Mouse (Mus musculus) liver, embryonic 15.5 days (tissue): ENCODE measurements around the gene Nbea. TPM values are rescaled to one million over a fixed set of nuclear protein-coding genes. Genes with fewer than 3 reads are reported as not detected.
"Not testable (repeated sequence)": the region's sequence is repeated elsewhere in the genome, so short reads cannot be mapped to it uniquely, and the experiment has no call there.

Experiments
- ATAC-seq: fragments of 200-750 bp; cut with Nextera tagmentation; 2 replicates; pipeline ENCODE4 v1.8.0; 2017; ENCODE audit warnings: moderate number of reproducible peaks, mild to moderate bottlenecking, moderate library complexity; ENCODE audit not compliant: insufficient read depth
- H3K27ac ChIP-seq: fragments of 300-500 bp; sonication (generic); replicated peaks from 2 replicates; pipeline ENCODE4 v1.5.1; 2015; ENCODE audit warnings: mild to moderate bottlenecking, inconsistent platforms
- H3K27me3 ChIP-seq: fragments of 300-500 bp; sonication (generic); 2 replicates; pipeline ENCODE4 v1.6.1; 2015; ENCODE audit warnings: mild to moderate bottlenecking, inconsistent platforms
- H3K36me3 ChIP-seq: fragments of 300-500 bp; sonication (generic); replicated peaks from 2 replicates; pipeline ENCODE4 v1.6.1; 2015; ENCODE audit warnings: moderate library complexity, mild to moderate bottlenecking, inconsistent platforms
- H3K4me1 ChIP-seq: fragments of 300-500 bp; sonication (generic); replicated peaks from 2 replicates; pipeline ENCODE4 v1.6.1; 2015; ENCODE audit warnings: inconsistent platforms
- H3K4me2 ChIP-seq: fragments of 300-500 bp; sonication (generic); 2 replicates; pipeline ENCODE4 v1.6.1; 2015; ENCODE audit warnings: moderate library complexity, mild to moderate bottlenecking, inconsistent platforms
- H3K4me3 ChIP-seq: fragments of 300-500 bp; sonication (generic); replicated peaks from 2 replicates; pipeline ENCODE4 v1.5.1; 2015; ENCODE audit warnings: mild to moderate bottlenecking, inconsistent platforms
- H3K9ac ChIP-seq: fragments of 300-500 bp; sonication (generic); 2 replicates; pipeline ENCODE4 v1.6.1; 2015; ENCODE audit warnings: moderate library complexity, mild to moderate bottlenecking, inconsistent platforms
- H3K9me3 ChIP-seq: fragments of 300-500 bp; sonication (generic); replicated peaks from 2 replicates; pipeline ENCODE4 v1.6.1; 2016; ENCODE audit warnings: inconsistent platforms
- WGBS: fragments of 180-500 bp; shearing (Covaris S2); methylation state at CpG from one replicate; pipeline ENCODE4 v1.1.7; 2015; ENCODE audit warnings: mixed read lengths; ENCODE audit not compliant: insufficient replicate concordance; 5-methylcytosine and 5-hydroxymethylcytosine counted together
- polyA plus RNA-seq: library from polyadenylated mRNA; unstranded; fragments of >200 nt; fragmentation: Nextera tagmentation; extraction: Ambion mirVana; gene quantifications from 2 replicates; pipeline ENCODE4 v1.2.1, GENCODE M21; 2015

Nbea gene
- polyA plus RNA-seq, 1 experiment from 2014 or later = 0.67 TPM

DNA sequence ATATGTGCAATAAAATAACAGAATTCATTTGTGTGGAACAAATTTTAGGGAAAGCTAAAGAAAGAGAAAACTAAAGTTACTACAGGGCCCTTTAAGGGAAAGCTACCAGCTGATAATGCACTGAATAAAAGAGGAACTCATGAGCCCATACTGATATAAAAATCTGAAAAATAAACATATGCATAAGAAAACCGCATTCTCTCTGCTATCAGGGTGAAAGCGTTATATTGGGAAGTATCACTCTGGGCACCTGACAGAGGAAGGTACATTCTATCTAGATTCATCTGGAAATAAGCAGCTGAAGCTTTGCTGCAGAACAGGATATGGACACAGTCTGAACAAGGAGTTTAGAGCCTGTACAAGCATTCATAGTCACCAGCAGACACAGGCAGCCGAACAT, 148.9 kb downstream of the Nbea start:
- ATAC-seq = no peak
- WGBS = 50% methylated on average over 3 of the region's 3 CpGs
- H3K4me2 ChIP-seq = no peak overlapping the region
- H3K4me1 ChIP-seq = no peaks in the 10 kb centered on the region; the same call in 1 of the 2 replicates
- H3K4me3 ChIP-seq = no peak overlapping the region
- H3K9me3 ChIP-seq = no peaks in the 10 kb centered on the region
- no peaks in the 10 kb centered on the region for H3K36me3 ChIP-seq
- H3K27ac ChIP-seq = no peak overlapping the region
- H3K27me3 ChIP-seq = no peaks in the 10 kb centered on the region
- no peak overlapping the region for H3K9ac ChIP-seq

DNA sequence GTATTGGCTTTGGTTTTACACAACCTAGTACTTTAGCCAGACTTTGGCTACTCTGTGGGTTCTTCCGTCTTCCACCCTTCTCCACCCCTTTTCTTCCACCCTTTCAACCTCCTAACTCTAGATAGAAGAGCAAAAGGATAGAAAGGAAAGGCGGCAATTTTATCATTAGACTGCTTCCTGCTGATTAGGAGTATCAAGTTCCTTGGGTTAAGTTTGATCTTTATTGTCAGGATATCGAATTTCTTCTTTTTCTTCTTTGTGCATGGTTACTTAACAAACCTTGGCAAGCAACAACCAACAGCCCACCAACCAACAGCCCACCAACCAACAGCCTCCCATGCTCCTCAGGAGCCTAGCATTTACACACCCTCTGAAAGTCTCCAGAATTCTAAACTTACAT, 165.0 kb downstream of the Nbea start:
- H3K4me2 ChIP-seq = no peak overlapping the region
- 18% methylated on average over 3 of the region's 3 CpGs for WGBS
- H3K27me3 ChIP-seq = no peaks in the 10 kb centered on the region
- no peak overlapping the region for H3K27ac ChIP-seq
- H3K9ac ChIP-seq = no peak overlapping the region
- no peak for ATAC-seq
- no peaks in the 10 kb centered on the region for H3K9me3 ChIP-seq
- no peaks in the 10 kb centered on the region for H3K36me3 ChIP-seq
- H3K4me1 ChIP-seq = no peaks in the 10 kb centered on the region
- no peak overlapping the region for H3K4me3 ChIP-seq

DNA sequence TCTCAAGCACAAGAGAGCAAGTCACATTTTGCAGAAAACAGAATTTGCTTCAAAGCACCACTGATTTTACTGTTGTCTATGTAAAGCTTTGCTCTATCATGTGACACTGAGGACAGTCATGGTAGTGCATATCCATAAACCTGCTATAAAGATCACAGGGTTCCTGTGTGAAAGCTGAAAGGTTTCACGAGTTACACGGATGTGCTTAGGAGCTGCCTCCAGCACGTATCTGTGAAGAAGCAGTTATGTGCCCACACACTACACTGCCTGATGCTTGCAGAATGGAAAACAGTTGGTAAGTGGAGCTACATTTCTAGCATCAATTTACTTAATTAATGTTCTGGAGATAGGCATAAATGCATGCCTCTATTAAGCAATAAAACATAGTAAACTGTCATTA, 172.4 kb downstream of the Nbea start:
- 71% methylated on average over 3 of the region's 3 CpGs for WGBS
- H3K36me3 ChIP-seq = no peaks in the 10 kb centered on the region

DNA sequence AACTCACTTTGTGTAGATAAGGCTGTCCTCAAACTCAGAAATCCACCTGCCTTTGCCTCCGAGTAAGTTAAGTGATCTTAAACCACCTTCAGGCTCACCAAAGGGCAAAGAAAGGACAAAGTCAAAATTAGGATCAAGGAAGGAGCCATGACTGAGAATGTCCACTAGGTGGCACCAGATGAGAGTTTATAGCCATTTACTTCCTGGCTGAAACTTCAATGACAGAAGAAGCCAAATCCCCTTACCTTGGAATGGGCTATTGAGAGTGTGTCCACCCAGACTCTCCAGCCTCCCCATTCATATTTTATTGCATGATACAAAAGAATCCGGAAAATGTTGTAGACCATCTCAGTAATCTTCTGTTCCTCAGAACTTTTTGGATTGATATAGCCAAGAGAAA, 175.5 kb downstream of the Nbea start:
- Histone ChIP-seq H3K4me2 (no peak overlapping the region), H3K27ac (no peak overlapping the region), H3K4me3 (no peak overlapping the region), H3K9ac (no peak overlapping the region), H3K27me3 (no peaks in the 10 kb centered on the region), H3K9me3 (no peaks in the 10 kb centered on the region), H3K36me3 (no peaks in the 10 kb centered on the region), H3K4me1 (no peaks in the 10 kb centered on the region)
- no peak for ATAC-seq
- WGBS = 8% methylated on average over 2 of the region's 2 CpGs

More for the DNA sequence above, 172.4 kb downstream of the Nbea start:
- H3K4me1 ChIP-seq = no peaks in the 10 kb centered on the region
- ATAC-seq = no peak
- no peak overlapping the region for H3K9ac ChIP-seq
- H3K9me3 ChIP-seq = no peaks in the 10 kb centered on the region
- no peak overlapping the region for H3K4me2 ChIP-seq
- H3K27ac ChIP-seq = no peak overlapping the region
- no peak overlapping the region for H3K4me3 ChIP-seq
- H3K27me3 ChIP-seq = no peaks in the 10 kb centered on the region

DNA sequence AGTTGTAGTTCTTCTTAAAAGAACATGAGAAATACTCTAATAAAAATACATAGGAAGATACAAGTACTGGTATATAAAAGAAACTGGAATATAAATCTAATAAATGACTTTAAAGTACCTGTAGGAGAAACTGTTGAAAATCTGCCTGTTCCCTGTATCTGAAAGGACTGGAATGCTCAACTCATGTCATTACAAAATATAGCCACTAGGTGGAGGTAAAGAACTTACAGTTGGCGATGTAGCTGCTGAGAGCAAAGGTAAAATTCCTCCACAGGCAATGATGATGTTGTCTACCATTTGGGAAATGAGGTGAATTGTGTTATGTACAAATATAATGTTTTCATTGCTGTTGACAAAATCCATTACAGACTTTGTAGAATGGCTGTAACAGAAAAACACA, 183.2 kb downstream of the Nbea start:
- WGBS = 0% methylated on average over 1 of the region's 1 CpGs
- H3K4me3 ChIP-seq = no peak overlapping the region
- H3K9ac ChIP-seq = no peak overlapping the region
- no peak overlapping the region for H3K27ac ChIP-seq
- no peak for ATAC-seq
- H3K4me1 ChIP-seq = no peaks in the 10 kb centered on the region
- no peak overlapping the region for H3K4me2 ChIP-seq
- no peaks in the 10 kb centered on the region for H3K27me3 ChIP-seq
- no peaks in the 10 kb centered on the region for H3K9me3 ChIP-seq
- H3K36me3 ChIP-seq = no peaks in the 10 kb centered on the region

DNA sequence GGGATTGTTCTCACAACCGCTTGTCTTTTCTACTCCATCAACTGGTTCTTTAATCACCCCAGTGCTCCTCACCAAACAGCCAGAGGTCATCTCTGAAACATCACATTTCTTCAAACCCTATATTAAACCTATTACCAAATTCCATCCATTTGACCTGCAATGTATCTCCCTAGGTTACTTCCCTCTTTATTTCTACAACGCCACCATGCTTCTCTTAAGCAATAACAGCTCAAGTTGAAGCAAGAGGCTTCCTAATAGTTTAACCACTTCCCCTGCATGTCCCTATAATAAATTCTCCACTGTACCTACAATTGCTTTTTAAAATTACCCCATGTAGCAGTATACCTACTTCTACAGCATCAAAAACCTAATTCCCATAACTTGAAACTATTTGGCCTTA, 205.1 kb downstream of the Nbea start:
- ATAC-seq = no peak
- 71% methylated on average over 2 of the region's 2 CpGs for WGBS

DNA sequence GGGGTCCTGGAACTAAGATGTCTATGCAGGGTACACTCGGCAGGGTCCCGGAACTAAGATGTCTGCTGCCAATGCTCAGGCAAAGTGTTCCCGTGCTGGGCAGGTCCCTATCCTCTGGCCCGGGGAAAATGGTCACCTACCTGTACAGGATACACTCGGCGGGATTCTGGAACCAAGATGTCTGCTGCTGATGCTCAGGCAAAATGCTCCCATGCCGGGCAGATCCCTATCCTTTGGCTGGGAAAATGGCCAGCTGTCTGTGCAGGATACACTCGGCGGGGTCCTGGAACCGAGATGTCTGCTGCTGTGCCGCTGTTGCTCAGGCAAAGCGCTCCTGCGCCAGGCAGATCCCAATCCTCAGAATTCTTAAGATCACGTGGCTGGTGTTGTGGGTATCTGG, 206.5 kb downstream of the Nbea start:
- not testable (repeated sequence) for H3K4me3 ChIP-seq, H3K9ac ChIP-seq, H3K4me2 ChIP-seq, H3K27me3 ChIP-seq, H3K4me1 ChIP-seq, H3K27ac ChIP-seq, ATAC-seq, H3K9me3 ChIP-seq, H3K36me3 ChIP-seq
- WGBS = 84% methylated on average over 14 of the region's 14 CpGs

More for the DNA sequence above, 205.1 kb downstream of the Nbea start:
- no peaks in the 10 kb centered on the region for H3K27me3 ChIP-seq
- no peaks in the 10 kb centered on the region for H3K36me3 ChIP-seq
- H3K9ac ChIP-seq = no peak overlapping the region
- H3K9me3 ChIP-seq = no peaks in the 10 kb centered on the region
- no peak overlapping the region for H3K4me3 ChIP-seq
- H3K4me2 ChIP-seq = no peak overlapping the region
- no peak overlapping the region for H3K27ac ChIP-seq
- H3K4me1 ChIP-seq = no peaks in the 10 kb centered on the region

DNA sequence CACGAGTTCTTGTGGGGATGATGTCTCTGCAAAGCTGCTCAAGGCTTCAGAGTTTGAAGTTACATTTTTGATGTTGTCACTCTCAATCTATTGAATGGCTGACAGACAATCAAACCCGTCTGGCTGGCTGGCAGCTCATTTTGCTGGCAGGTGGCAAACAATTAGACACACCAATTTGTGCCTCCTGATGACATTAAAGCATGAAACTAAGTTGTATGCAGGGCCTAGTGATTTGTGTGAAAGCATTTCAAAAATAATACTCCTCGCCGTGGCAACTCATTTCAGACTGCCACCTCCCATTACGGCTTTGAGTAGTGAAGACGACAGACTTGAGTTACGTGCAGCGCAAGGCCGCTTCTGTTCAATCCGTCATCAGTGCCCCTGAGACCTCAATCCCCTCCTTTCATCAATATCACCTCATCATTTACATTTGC, 217.8 kb downstream of the Nbea start:
- Histone ChIP-seq H3K9ac (no peak overlapping the region), H3K36me3 (no peaks in the 10 kb centered on the region), H3K27me3 (no peaks in the 10 kb centered on the region), H3K9me3 (no peaks in the 10 kb centered on the region), H3K4me3 (no peak overlapping the region), H3K27ac (no peak overlapping the region), H3K4me2 (no peak overlapping the region), H3K4me1 (no peaks in the 10 kb centered on the region)
- 73% methylated on average over 10 of the region's 10 CpGs for WGBS
- ATAC-seq = no peak

DNA sequence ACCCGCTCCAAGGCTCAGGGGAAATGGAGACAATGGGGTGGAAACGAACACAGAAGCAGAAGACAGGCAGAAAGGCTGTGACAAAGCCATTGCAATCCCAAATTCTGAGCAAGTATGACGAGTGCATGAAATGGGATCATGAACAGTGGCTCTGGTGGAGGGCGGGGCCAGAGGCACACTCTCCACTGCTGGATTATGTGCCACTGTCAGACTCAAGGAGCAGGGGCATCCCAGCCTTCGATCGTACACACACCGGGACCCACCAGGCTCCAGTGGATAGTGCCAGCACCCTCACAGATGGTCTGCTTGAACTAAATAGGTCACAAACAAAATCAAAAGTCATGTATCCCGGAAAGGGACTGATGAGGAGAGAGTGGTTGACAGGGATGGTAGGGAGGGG, 220.5 kb downstream of the Nbea start:
- WGBS = 74% methylated on average over 8 of the region's 8 CpGs
- Histone ChIP-seq H3K9me3 (no peaks in the 10 kb centered on the region), H3K4me3 (no peak overlapping the region), H3K27me3 (no peaks in the 10 kb centered on the region), H3K4me2 (no peak overlapping the region), H3K9ac (no peak overlapping the region), H3K27ac (no peak overlapping the region), H3K36me3 (no peaks in the 10 kb centered on the region), H3K4me1 (no peaks in the 10 kb centered on the region)
- no peak for ATAC-seq

DNA sequence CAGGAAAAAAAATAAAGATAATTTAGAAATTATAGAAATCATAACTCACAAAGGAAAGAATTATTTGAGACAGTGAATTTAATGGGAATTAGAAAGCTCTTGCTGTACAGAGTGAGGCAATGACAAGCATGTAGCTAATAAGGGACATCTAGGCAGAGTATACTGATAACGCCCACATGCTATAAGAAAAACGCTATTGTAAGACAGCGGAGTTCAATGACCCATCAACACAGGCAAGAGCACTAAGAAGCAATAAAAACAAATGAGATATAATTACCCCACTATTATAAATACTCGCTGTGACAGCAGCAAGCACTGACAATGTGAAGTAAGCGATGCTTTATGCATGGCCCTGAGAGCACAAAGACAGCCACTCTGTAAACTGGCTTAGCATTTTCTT, 233.5 kb downstream of the Nbea start:
- Histone ChIP-seq H3K4me3 (no peak overlapping the region), H3K4me1 (no peaks in the 10 kb centered on the region), H3K9ac (no peak overlapping the region), H3K9me3 (no peaks in the 10 kb centered on the region), H3K4me2 (no peak overlapping the region), H3K27me3 (no peaks in the 10 kb centered on the region), H3K36me3 (no peaks in the 10 kb centered on the region), H3K27ac (no peak overlapping the region)
- 71% methylated on average over 5 of the region's 5 CpGs for WGBS
- ATAC-seq = no peak

DNA sequence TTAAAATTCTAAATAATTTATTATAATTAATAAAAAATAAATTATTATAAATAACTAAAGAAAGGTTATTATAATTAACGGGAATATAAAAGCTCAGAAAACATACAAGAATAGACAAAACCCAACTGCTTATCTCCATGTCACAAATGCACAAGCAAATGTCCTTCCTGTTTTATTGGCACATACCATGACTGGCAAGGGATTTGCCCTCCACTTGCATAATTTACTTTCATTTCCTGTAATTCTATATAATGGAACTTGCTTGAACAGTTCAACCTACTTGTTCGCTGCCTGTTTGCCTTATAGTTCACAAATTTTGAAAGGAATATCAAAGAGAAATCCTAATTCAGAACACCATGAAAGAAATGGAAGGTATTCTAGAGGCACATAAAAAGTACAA, 234.4 kb downstream of the Nbea start:
- H3K27ac ChIP-seq = no peak overlapping the region
- H3K36me3 ChIP-seq = no peaks in the 10 kb centered on the region
- no peaks in the 10 kb centered on the region for H3K4me1 ChIP-seq
- WGBS = 72% methylated on average over 2 of the region's 2 CpGs
- H3K4me2 ChIP-seq = no peak overlapping the region
- no peaks in the 10 kb centered on the region for H3K27me3 ChIP-seq
- no peak for ATAC-seq
- no peak overlapping the region for H3K9ac ChIP-seq
- no peaks in the 10 kb centered on the region for H3K9me3 ChIP-seq
- no peak overlapping the region for H3K4me3 ChIP-seq

DNA sequence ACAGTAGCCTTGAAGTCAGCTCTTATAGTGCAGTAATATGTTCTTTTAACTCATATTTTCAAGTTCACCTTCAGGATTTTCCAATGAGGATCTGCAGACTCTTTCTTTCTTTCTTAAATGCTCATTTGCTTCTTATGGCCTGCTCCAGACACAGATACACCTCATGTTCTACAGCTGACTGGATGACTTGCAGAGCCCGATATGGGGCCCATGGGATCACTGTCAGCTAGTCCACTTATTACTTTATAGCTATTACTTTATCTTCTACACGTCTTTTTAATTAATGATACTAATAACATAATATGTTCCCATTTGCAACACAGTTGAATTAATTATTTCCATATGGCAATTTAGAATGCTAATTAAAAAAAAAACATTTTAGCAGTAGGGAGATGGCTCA, 256.2 kb downstream of the Nbea start:
- Histone ChIP-seq H3K4me1 (no peaks in the 10 kb centered on the region), H3K27ac (no peak overlapping the region), H3K27me3 (no peaks in the 10 kb centered on the region), H3K4me3 (no peak overlapping the region), H3K36me3 (no peaks in the 10 kb centered on the region), H3K4me2 (no peak overlapping the region), H3K9me3 (no peaks in the 10 kb centered on the region), H3K9ac (no peak overlapping the region)
- ATAC-seq = no peak
- 60% methylated on average over 2 of the region's 2 CpGs for WGBS
